8 mouse cellular contexts compared by ENCODE assay signal in the genomic region with DNA sequence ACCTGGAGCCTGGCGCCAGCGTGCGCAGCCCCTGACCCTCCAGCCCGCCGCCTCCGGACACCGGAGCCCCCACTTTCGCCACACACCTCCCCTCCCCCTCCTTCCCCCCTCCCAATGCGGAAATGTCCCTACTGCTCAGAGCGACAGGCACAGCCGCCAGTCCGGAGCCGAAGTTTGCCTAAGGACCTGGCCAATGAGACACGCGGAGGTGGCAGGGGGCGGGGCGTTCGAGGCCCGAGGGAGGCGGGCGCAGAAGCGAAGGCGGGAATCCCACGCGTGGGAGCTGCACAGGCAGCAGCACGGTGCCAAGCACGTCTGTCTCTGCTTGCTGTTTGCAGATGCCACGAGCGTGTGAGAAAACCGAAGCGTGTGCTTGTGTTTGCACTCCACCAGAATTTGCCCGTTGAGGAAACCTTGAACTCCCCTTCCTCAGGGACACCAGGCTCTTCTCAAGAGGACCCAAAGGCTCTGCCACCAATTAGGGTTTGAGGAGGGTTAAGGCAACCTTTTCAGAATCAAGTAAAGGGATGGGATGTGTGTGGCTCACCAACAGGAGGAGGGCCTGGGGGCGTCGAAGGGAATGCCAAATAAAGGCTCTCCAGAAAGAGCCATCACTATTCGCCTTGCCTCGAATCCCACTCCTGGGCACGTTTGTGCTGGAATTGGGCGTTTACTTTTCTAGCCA. TPM values are rescaled to one million over a fixed set of nuclear protein-coding genes. Genes with fewer than 3 reads are reported as not detected.
DNase-seq lines count a peak whose midpoint lies in the region; ATAC-seq lines count a peak whose summit lies in the region.

A gene (minus strand): TSS at position 80 of the 685 bp plus-strand sequence.

- peak within 1 kb of the TSS; percentile 86 for H3K9ac ChIP-seq in forebrain, embryonic 11.5 days (ENCODE audit: low read length)
- peak within 1 kb of the TSS; percentile 86 for H3K9ac ChIP-seq in heart, embryonic 16.5 days (ENCODE audit: low read length)
- H3K9ac ChIP-seq in liver, embryonic 15.5 days: peak within 1 kb of the TSS; percentile 74
- peak within 1 kb of the TSS; percentile 87 for H3K9ac ChIP-seq in neural tube, embryonic 14.5 days (replicated peaks; ENCODE audit: low read depth, low read length)

- ATAC-seq in forebrain, embryonic 11.5 days (replicated peaks; ENCODE audit: low FRiP score): peak; percentile 98
- ATAC-seq in heart, embryonic 16.5 days (replicated peaks; ENCODE audit: extremely low read depth, insufficient read depth, low FRiP score): peak; percentile 91
- ATAC-seq in liver, embryonic 15.5 days (ENCODE audit: insufficient read depth): peak; percentile 86
- ATAC-seq in neural tube, embryonic 14.5 days (ENCODE audit: low read depth): peak; percentile 99

- peak within 1 kb of the TSS; percentile 91 for H3K4me3 ChIP-seq in brown adipose tissue, adult 24 weeks (ENCODE audit: insufficient read depth, low read depth, low read length)
- peak within 1 kb of the TSS; percentile 77 for H3K4me3 ChIP-seq in forebrain, embryonic 11.5 days (ENCODE audit: low read depth, low read length)
- H3K4me3 ChIP-seq in heart, embryonic 16.5 days (ENCODE audit: low read length): peak within 1 kb of the TSS; percentile 79
- H3K4me3 ChIP-seq in liver, embryonic 15.5 days (replicated peaks): peak within 1 kb of the TSS; percentile 86
- peak within 1 kb of the TSS; percentile 81 for H3K4me3 ChIP-seq in neural tube, embryonic 14.5 days (ENCODE audit: low read depth, low read length)

- H3K36me3 ChIP-seq in forebrain, embryonic 11.5 days (ENCODE audit: control insufficient read depth, insufficient read depth, low read length): no peaks in the 10 kb centered on the region
- no peaks in the 10 kb centered on the region for H3K36me3 ChIP-seq in heart, embryonic 16.5 days (ENCODE audit: control insufficient read depth, insufficient read depth)
- no peaks in the 10 kb centered on the region for H3K36me3 ChIP-seq in liver, embryonic 15.5 days (replicated peaks)
- no peaks in the 10 kb centered on the region for H3K36me3 ChIP-seq in neural tube, embryonic 14.5 days (ENCODE audit: control insufficient read depth, insufficient read depth, low read length)

- no peaks in the 10 kb centered on the region for H3K9me3 ChIP-seq in forebrain, embryonic 11.5 days (ENCODE audit: control insufficient read depth, low read length)
- H3K9me3 ChIP-seq in heart, embryonic 16.5 days (replicated peaks; ENCODE audit: control insufficient read depth, low read length): no peaks in the 10 kb centered on the region
- no peaks in the 10 kb centered on the region for H3K9me3 ChIP-seq in liver, embryonic 15.5 days (replicated peaks)
- H3K9me3 ChIP-seq in neural tube, embryonic 14.5 days (ENCODE audit: control insufficient read depth, low read length): no peaks in the 10 kb centered on the region

- H3K4me1 ChIP-seq in brown adipose tissue, adult 24 weeks (ENCODE audit: control insufficient read depth, insufficient read depth, insufficient read length, low read length): 0 out of 2 replicates have a peak, but pooled peaks cover 2% of the 10 kb centered on the region
- H3K4me1 ChIP-seq in forebrain, embryonic 11.5 days (replicated peaks; ENCODE audit: control insufficient read depth, insufficient read depth, low read length): no peaks in the 10 kb centered on the region
- H3K4me1 ChIP-seq in heart, embryonic 16.5 days (ENCODE audit: control insufficient read depth, insufficient read depth, low read length): peaks cover 16% of the 10 kb centered on the region
- H3K4me1 ChIP-seq in liver, embryonic 15.5 days (replicated peaks): peaks cover 21% of the 10 kb centered on the region
- 0 out of 2 replicates have a peak, but pooled peaks cover 7% of the 10 kb centered on the region for H3K4me1 ChIP-seq in neural tube, embryonic 14.5 days (ENCODE audit: control insufficient read depth, insufficient read depth, low read length)

- no peaks in the 10 kb centered on the region for H3K27me3 ChIP-seq in forebrain, embryonic 11.5 days (ENCODE audit: control insufficient read depth, insufficient read depth, low read length)
- no peaks in the 10 kb centered on the region for H3K27me3 ChIP-seq in heart, embryonic 16.5 days (ENCODE audit: control insufficient read depth, insufficient read depth, low read length)
- H3K27me3 ChIP-seq in liver, embryonic 15.5 days: peaks cover 26% of the 10 kb centered on the region
- H3K27me3 ChIP-seq in neural tube, embryonic 14.5 days (ENCODE audit: control insufficient read depth, insufficient read depth, low read length): no peaks in the 10 kb centered on the region

- peak within 1 kb of the TSS; percentile 53 for H3K4me2 ChIP-seq in forebrain, embryonic 11.5 days (ENCODE audit: low read depth, low read length, severe bottlenecking)
- H3K4me2 ChIP-seq in heart, embryonic 16.5 days (ENCODE audit: low read depth, low read length): peak within 1 kb of the TSS; percentile 86
- peak within 1 kb of the TSS; percentile 96 for H3K4me2 ChIP-seq in liver, embryonic 15.5 days
- H3K4me2 ChIP-seq in neural tube, embryonic 14.5 days (ENCODE audit: low read depth, low read length): peak within 1 kb of the TSS; percentile 51

- H3K27ac ChIP-seq in brown adipose tissue, adult 24 weeks (replicated peaks; ENCODE audit: low read depth, low read length): peak within 1 kb of the TSS; percentile 96
- H3K27ac ChIP-seq in forebrain, embryonic 11.5 days (ENCODE audit: low read depth, low read length): peak within 1 kb of the TSS; percentile 79
- peak within 1 kb of the TSS; percentile 98 for H3K27ac ChIP-seq in heart, embryonic 16.5 days (ENCODE audit: low read length)
- peak within 1 kb of the TSS; percentile 87 for H3K27ac ChIP-seq in liver, embryonic 15.5 days (replicated peaks)
- peak within 1 kb of the TSS; percentile 72 for H3K27ac ChIP-seq in neural tube, embryonic 14.5 days (ENCODE audit: low read depth, low read length)

- DNase-seq in CD8-positive naive resting alpha-beta T cell, adult 2 months (ENCODE audit: low read depth in 2 of 2, low spot score in 2 of 2): peak; percentile 90 to 94
- DNase-seq in forebrain, embryonic 11.5 days (ENCODE audit: low spot score): peak; percentile 97
- DNase-seq in kidney, postnatal 36 days: peak; percentile 98 to 100
- DNase-seq in testis, postnatal 10 days (ENCODE audit: low spot score): peak; percentile 99

- WGBS in forebrain, embryonic 11.5 days: 7% methylated on average over 38 of the region's 38 CpGs
- 6% methylated on average over 38 of the region's 38 CpGs for WGBS in heart, embryonic 16.5 days
- WGBS in liver, embryonic 15.5 days (ENCODE audit: insufficient replicate concordance): 6% methylated on average over 38 of the region's 38 CpGs
- WGBS in neural tube, embryonic 14.5 days: 6% methylated on average over 38 of the region's 38 CpGs

RNA-seq across cellular contexts. Expression of the gene that starts here (rescaled TPM):
- polyA plus RNA-seq in brown adipose tissue, adult 24 weeks (2012; ENCODE audit: insufficient read depth, insufficient read length, missing spikeins): 304 and 400 TPM in 2 replicates
- polyA plus RNA-seq in forebrain, embryonic 11.5 days (2014; fragmentation: Nextera tagmentation; extraction: Ambion mirVana): 51.8 and 59.9 TPM in 2 replicates
- 164 and 178 TPM in 2 replicates for polyA plus RNA-seq in heart, embryonic 16.5 days (2015; fragmentation: Nextera tagmentation; extraction: Ambion mirVana)
- polyA plus RNA-seq in liver, embryonic 15.5 days (2015; fragmentation: Nextera tagmentation; extraction: Ambion mirVana): 50.4 and 54.4 TPM in 2 replicates
- polyA plus RNA-seq in neural tube, embryonic 14.5 days (2014; fragmentation: Nextera tagmentation; extraction: Ambion mirVana): 55.7 and 62.2 TPM in 2 replicates

Comparison
In these comparisons a context has a peak if more than half of its experiments do, and no peak if none do; other contexts are left out.
1. Peak in every context shown above with its lines: DNase-seq, ATAC-seq, H3K4me3 ChIP-seq and H3K27ac ChIP-seq.